Mouse (Mus musculus): ENCODE data around the gene BC035044.
A peak's percentile ranks its signal among the peaks of the same experiment; 100 is the strongest.
"Not testable (repeated sequence)": the region's sequence is repeated elsewhere in the genome, so short reads cannot be mapped to it uniquely, and the experiment has no call there.

The BC035044 gene

DNA sequence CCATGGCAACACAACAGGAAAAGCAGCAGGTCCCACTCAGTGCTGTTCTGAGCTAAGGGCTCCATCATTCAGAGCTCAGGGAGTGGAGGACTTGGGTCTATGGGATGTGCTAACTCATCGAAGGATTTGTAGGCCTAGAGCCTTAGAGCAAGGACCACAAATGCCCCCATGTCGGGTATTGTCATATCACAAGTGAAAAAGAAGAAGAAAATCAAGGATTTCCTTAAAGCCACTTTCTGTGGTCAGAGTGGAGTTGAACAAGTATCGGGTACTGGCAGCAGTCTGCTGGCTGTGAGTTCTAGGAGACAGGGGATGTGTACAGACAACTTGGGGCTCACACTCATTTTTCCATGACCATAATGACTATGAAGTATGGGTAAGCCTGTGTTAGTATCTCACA is 64.1 kb downstream of the BC035044 start:
- DNase-seq, result no peak

DNA sequence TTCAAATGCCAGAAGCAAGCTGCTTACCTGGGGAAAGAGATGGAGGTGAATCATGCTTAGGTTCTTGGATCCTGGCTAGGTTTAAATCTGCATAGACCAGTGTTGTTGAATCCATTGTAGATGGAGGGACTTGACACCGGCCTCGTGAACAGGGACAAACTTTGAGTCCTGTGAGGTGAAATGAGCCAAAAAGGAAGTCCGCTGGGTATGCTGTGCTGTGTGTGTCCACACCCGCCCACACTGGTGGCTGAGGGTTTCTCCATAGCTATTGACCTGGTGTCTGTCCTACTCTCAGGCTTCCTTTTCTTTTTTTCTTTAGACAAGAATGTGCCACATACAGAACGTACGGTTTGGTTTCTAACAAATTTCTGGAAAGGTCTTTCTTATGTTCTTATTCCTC is 64.8 kb downstream of the BC035044 start, which contains the start of the genes Gm44511 and Klrb1b:
Gene Gm44511, minus strand, starts transcription at position 184 of the 400 bp plus-strand sequence.
Gene Klrb1b, minus strand, starts transcription at position 200 of the 400 bp plus-strand sequence.
- no peak for DNase-seq

DNA sequence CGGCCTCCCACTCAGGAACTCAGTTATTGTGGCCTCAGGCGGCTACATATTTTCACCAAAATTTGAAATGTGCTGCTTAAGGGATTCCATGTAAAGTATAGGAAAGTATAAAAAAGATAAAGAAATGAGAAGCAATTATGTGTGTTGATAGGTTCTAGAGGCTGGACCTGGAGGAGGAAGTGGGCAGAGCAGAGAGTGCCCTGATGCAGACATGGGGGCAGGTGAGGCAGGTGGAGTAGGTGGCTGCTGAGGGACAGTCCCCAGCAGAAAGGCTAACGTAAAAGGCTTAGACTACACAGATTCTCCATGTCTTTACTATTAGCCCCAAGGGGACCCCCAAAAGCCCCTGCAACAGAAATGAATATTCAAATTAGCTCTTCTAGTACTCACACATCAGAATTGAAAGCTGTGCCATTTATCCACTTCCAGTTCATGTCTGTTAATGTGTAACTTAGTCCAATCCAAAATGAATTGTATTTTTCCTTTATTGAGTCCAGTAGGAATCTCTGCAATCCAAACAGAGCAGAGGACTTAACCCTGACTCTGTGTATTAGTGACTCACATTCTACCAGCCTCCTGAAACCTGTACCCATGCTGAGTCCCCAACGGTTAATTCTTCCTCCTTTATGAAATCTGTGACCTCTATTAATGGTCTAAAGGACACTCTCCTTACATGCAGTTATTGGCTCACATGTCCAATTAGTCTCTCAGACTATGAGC is 72.7 kb downstream of the BC035044 start:
- no peak for DNase-seq

DNA sequence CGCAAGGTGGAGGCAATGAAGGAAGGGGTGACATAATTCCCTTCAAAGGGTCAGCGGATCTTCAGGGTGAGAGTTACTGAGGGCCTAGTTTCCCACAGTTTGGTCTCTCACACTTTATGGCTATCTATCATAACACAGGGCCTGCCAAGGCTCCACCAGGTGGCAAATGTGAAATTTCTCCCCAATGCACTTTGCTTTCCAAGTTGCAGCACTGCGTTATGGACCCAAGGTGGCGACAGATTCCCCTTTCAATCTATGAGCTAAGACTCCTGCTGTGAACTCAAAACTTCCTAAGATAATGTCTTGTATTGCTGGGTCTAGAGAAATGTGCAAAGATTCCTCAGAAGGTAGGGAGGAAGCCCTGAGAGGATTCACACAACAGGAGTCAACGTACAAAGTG is 82.4 kb downstream of the BC035044 start:
- DNase-seq, result peak; percentile 80

DNA sequence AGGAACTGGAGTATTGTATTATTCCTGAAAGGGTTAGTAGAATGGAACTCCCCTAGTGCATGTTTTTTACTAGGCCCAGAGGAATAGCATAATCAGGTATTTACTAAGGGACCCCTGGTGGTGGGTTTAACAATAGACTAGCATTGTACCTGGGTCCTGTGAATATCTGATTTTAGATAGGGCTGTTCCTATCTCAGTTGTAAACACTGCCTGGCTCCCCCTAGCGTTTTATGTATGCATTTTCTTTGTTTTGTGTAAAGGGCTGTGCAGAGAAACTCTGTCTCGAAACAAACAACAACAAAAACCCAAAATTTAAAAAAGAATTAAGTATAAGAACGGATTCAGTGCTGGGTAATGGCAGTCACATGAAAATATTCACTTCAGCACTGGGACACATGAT is 83.9 kb downstream of the BC035044 start:
- DNase-seq, result no peak

DNA sequence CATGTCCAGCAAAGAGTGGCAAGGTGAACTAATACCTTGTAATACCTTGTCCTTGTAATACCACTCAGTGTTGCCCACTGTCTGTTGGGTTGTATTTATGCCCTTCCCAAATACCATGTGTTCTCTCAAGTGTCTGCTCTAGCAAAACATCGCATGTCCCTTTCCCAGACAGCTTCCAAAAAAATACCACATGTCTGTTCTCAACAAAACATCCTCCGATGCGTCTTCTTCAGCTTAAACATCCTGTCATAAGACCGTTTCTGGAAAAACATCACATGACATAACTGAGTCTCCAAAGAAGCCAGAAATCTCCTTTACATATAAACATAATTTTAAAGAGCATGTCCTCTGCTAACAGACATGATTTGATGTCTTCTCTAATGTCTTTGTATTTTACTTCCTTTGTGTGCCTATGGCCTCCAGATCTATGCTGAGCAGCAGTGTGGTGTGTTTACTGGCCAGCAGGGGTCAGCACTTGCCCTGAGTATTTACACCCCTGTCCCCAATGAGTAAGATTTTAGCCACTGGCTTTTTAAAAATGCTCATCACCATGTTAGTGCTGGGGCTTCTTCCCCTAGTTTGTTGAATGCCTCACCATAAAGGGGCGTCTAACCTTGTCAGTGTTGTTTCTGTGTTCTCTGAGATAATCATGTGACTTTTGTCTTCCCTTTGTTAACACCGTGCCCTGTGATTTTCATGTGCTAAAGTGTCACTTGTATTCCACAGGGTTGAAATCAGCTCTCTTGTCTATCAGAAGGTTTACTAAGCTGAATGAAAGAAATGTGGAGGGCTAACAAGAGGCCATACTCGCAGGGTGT is 85.9 kb downstream of the BC035044 start:
- peak; percentile 73 for DNase-seq

DNA sequence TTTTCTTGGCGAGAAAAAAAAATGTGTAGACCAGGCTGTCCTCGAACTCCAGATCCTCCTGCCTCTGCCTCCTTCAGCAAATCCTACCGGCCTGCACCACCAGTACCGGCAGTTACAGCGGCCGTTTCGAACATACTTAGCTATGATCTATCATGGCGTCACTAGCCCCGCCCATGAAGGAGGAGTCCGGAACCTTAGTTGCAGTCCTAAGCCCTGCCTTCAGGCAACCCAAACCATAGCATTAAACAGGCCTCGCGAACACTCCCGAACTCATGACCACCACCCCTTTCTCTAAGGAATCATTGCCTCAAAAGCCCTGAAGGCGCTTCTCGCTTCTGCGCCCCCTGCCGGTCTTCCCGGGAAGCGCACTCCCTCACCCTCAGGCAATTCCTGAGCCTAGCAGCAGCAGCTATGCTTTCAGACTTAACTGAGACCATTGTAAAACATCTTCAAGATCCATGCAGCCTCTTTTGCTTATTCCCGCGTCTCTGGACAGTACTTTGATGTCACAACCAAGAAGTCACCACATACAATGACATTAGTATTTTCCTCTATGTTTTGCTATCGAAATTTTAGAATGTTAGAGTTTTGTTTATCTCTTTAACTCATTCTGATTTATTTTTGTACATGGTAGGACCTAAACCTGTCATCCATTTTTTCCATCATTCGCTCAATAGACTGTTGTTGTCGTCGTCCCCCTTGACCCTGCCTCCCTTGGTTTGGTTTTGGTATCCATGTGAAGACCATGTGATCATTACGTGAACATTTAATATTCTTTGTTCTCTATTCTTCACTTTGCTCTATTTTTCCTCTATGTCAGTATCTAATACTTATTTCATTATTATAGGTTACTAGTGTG is 87.7 kb downstream of the BC035044 start:
- peak; percentile 93 for DNase-seq

DNA sequence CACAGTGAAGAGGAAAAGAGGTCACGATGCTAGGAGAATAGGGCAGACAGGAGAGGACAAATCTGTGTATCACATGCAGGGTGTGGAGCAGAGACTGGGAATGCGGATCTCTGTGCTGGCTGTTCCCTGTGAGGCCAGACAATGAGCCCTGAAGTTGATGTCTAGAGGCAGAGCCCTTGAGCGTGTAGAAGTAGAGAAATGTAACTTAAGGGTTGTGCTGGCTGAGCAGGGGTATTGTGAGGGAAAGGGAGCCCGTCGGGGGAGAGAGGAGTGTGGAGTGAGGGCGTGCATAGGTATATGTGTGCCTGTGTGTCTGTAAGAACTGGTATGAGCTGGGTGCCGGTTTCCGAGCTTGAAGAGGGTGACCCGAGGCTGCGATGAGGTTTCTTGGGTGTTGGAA is 88.4 kb downstream of the BC035044 start:
- DNase-seq, result peak; percentile 40

DNA sequence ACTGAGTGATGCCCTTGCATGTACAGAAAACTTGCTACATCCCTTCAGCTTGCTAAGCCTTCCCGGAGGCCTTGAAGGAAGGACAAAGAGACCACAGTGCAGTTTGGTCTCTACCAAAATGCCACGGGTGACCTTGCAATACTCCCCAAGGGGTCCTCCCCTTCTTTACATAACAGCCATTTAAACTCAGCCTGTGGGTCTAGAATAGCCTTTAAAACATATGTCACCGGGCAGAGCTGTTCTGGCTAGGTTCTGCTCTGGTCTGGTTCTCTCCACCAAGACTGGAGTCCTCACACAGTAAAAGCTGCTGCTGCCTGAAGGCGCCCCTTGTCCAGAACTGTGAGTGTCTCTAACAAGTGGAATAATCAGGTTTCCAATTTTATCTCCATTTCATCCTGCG is 90.2 kb downstream of the BC035044 start:
- not testable (repeated sequence) for DNase-seq

DNA sequence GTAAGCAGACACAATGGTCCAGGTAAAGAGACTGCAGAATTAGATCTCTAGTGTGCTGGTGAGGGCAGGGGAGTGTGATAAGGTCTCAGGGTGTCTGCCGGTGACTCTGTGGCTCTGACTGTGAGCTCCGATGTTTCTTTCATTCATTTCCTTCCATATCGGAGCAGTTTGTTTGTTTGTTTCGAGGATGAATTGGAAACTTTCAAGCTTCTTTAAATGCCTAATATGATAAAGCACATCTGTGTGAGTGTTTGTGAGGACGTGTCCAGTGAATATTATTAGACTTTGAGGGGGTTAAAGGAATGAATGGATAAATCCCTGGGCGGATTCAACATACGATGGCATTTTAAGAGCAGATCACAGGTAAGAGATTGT is 91.0 kb downstream of the BC035044 start:
- no peak for DNase-seq

DNA sequence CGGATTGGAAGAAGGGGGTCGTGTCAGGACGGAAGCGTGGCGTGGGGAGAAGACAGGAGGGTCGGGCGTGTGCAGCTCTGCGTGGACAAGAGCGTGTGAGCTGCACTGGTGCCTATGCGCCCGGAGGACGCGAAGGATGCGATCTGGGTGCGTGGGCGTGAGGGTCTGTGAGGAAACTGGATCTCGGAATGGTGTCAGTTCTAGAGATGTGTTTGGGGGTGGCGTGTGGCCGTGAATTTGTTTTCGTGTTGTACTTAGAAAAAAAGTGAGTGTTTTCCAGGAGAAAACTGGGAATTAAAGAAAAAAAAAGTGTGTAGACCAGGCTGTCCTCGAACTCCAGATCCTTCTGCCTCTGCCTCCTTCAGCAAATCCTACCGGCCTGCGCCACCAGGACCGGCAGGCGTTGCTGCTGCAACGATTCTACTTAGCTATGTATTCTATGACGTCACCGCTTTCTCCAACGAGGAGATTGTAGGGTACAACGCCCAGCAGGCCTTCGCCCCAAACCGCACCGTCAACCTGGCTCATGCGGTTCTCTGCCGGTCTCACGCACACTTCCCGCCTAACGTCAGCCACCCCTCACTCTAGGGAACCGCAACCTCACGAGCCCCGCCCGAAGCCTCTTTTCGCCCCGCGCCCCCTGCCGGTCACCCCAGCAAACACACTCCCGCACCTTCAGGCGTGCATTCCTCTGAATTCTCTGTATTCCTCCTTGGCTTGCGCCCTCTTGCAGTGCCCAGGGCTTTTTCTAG is 91.6 kb downstream of the BC035044 start:
- DNase-seq, result peak; percentile 82

All from thymus, postnatal 25 days (tissue).